ENCODE assay signal across 10 mouse cellular contexts in genomic region chr3:109234275-109234674, GRCm38 (mm10).
"Had no signal": no experiment of that assay in that cellular context is flagged by ENCODE, and none has a peak within 500 bp of the region (broad histone marks: within the 10 kb centered on the region; RNA-seq: fewer than 3 reads in every experiment).

No protein-coding gene starts in this region.

- DNase-seq: kidney, postnatal 25 days; lung, adult 2 months; lung, postnatal 36 days had no signal

- H3K4me3 ChIP-seq: left cerebral cortex, adult 2 months; limb, embryonic 10.5 days; liver, embryonic 15.5 days had no signal

- H3K27ac ChIP-seq: left cerebral cortex, adult 2 months; limb, embryonic 10.5 days; liver, embryonic 15.5 days; stomach, postnatal 0 days had no signal

- ATAC-seq: lung, postnatal 0 days; midbrain, embryonic 16.5 days had no signal

- H3K36me3 ChIP-seq: limb, embryonic 10.5 days; liver, embryonic 15.5 days had no signal

- H3K9me3 ChIP-seq: limb, embryonic 10.5 days; liver, embryonic 15.5 days had no signal

- H3K4me2 ChIP-seq: liver, embryonic 11.5 days; liver, embryonic 15.5 days had no signal

- H3K4me1 ChIP-seq: limb, embryonic 10.5 days; liver, embryonic 15.5 days had no signal

- H3K9ac ChIP-seq: liver, embryonic 15.5 days had no signal

- H3K27me3 ChIP-seq: liver, embryonic 15.5 days had no signal
